Mouse (Mus musculus) liver, postnatal 0 days (tissue): ENCODE measurements around the gene Cavin1. TPM values are rescaled to one million over a fixed set of nuclear protein-coding genes. Genes with fewer than 3 reads are reported as not detected.
A peak's percentile ranks its signal among the peaks of the same experiment; 100 is the strongest.

Source experiments
- ATAC-seq: fragments of 200-750 bp; cut with Nextera tagmentation; 2 replicates; pipeline ENCODE4 v1.8.0; 2017; ENCODE audit warnings: mild to moderate bottlenecking, moderate library complexity
- DNase-seq: peaks from one replicate; pipeline ENCODE4 v3.0.0-alpha.2; 2016
- H3K27ac ChIP-seq: fragments of 300-500 bp; sonication (generic); 2 replicates; pipeline ENCODE4 v1.5.1; 2014; ENCODE audit warnings: antibody characterized with exemption, moderate library complexity, mild to moderate bottlenecking, low read depth
- H3K27me3 ChIP-seq: fragments of 300-500 bp; sonication (generic); 2 replicates; pipeline ENCODE4 v1.6.1; 2014; ENCODE audit warnings: low read length, control low read depth, mixed read lengths; ENCODE audit not compliant: insufficient read depth
- H3K36me3 ChIP-seq: fragments of 300-500 bp; sonication (generic); replicated peaks from 2 replicates; pipeline ENCODE4 v1.6.1; 2014; ENCODE audit warnings: mild to moderate bottlenecking, control low read depth, low read length, moderate library complexity, mixed read lengths; ENCODE audit not compliant: insufficient read depth
- H3K4me1 ChIP-seq: fragments of 300-500 bp; sonication (generic); 2 replicates; pipeline ENCODE4 v1.6.1; 2014; ENCODE audit warnings: antibody characterized with exemption, mild to moderate bottlenecking, control low read depth; ENCODE audit not compliant: insufficient read depth
- H3K4me2 ChIP-seq: fragments of 300-500 bp; sonication (generic); 2 replicates; pipeline ENCODE4 v1.6.1; 2014; ENCODE audit warnings: low read depth, mild to moderate bottlenecking, low read length, moderate library complexity, mixed read lengths
- H3K4me3 ChIP-seq: fragments of 300-500 bp; sonication (generic); 2 replicates; pipeline ENCODE4 v1.5.1; 2014; ENCODE audit warnings: low read depth, low read length
- H3K9ac ChIP-seq: fragments of 300-500 bp; sonication (generic); replicated peaks from 2 replicates; pipeline ENCODE4 v1.6.1; 2014; ENCODE audit warnings: mild to moderate bottlenecking, moderate library complexity
- H3K9me3 ChIP-seq: fragments of 300-500 bp; sonication (generic); 2 replicates; pipeline ENCODE4 v1.6.1; 2016; ENCODE audit warnings: mild to moderate bottlenecking, control low read depth, low read length, mixed read lengths
- CTCF ChIP-seq: sonication (generic); IDR thresholded peaks from 2 replicates; pipeline ENCODE4 v1.5.1; 2016; ENCODE audit warnings: antibody characterized with exemption, low read depth
- EP300 ChIP-seq: IDR thresholded peaks from 2 replicates; pipeline ENCODE4 v1.6.1; 2016; ENCODE audit warnings: antibody characterized with exemption, low read depth, mild to moderate bottlenecking
- WGBS: fragments of 180-500 bp; shearing (Covaris S2); extraction: QIAGEN DNeasy Blood & Tissue Kit; methylation state at CpG from one replicate; pipeline ENCODE4 v1.1.7; 2014; ENCODE audit not compliant: insufficient replicate concordance; 5-methylcytosine and 5-hydroxymethylcytosine counted together
- polyA plus RNA-seq: library from polyadenylated mRNA; unstranded; fragments of >200 nt; fragmentation: Nextera tagmentation; extraction: Ambion mirVana; gene quantifications from 2 replicates; pipeline ENCODE4 v1.2.1, GENCODE M21; 2015

The Cavin1 gene
- polyA plus RNA-seq, 1 experiment from 2014 or later, result 28.5 TPM

GRCm38 (mm10) chr11:100994233-100994632 lies 23.5 kb upstream of the Cavin1 start:
- peak overlapping the region; percentile 32; the same call in 1 of the 2 replicates for H3K4me2 ChIP-seq
- H3K4me3 ChIP-seq, result no peak overlapping the region
- H3K36me3 ChIP-seq, result no peaks in the 10 kb centered on the region
- no peaks in the 10 kb centered on the region for H3K27me3 ChIP-seq
- 36% methylated on average over 9 of the region's 9 CpGs for WGBS
- DNase-seq (no peak), ATAC-seq (no peak)
- H3K4me1 ChIP-seq, result peaks cover 6% of the 10 kb centered on the region; the same call in 1 of the 2 replicates
- TF ChIP-seq EP300 (no peak), CTCF (no peak)
- H3K9me3 ChIP-seq, result no peaks in the 10 kb centered on the region
- H3K27ac ChIP-seq, result no peak overlapping the region
- no peak overlapping the region for H3K9ac ChIP-seq

GRCm38 (mm10) chr11:100993437-100993836 lies 22.8 kb upstream of the Cavin1 start:
- TF ChIP-seq EP300 (no peak), CTCF (no peak)
- no peak for DNase-seq
- H3K4me3 ChIP-seq, result no peak overlapping the region

GRCm38 (mm10) chr11:100991027-100991534 lies 20.4 kb upstream of the Cavin1 start:
- TF ChIP-seq CTCF (no peak), EP300 (no peak)
- 39% methylated on average over 6 of the region's 6 CpGs for WGBS
- no peak overlapping the region for H3K4me3 ChIP-seq
- H3K9ac ChIP-seq, result no peak overlapping the region
- H3K9me3 ChIP-seq, result no peaks in the 10 kb centered on the region
- DNase-seq, result no peak
- ATAC-seq, result no peak
- H3K4me1 ChIP-seq, result peaks cover 6% of the 10 kb centered on the region; the same call in 1 of the 2 replicates
- no peaks in the 10 kb centered on the region for H3K27me3 ChIP-seq
- no peaks in the 10 kb centered on the region for H3K36me3 ChIP-seq
- no peak overlapping the region for H3K4me2 ChIP-seq
- no peak overlapping the region for H3K27ac ChIP-seq

More at GRCm38 (mm10) chr11:100993437-100993836, 22.8 kb upstream of the Cavin1 start:
- Histone ChIP-seq H3K36me3 (no peaks in the 10 kb centered on the region), H3K4me1 (peaks cover 6% of the 10 kb centered on the region; the same call in 1 of the 2 replicates), H3K9me3 (no peaks in the 10 kb centered on the region), H3K9ac (no peak overlapping the region), H3K27ac (no peak overlapping the region), H3K4me2 (no peak overlapping the region), H3K27me3 (no peaks in the 10 kb centered on the region)
- WGBS, result 69% methylated on average over 2 of the region's 2 CpGs
- no peak for ATAC-seq

GRCm38 (mm10) chr11:100989666-100990065 lies 19.0 kb upstream of the Cavin1 start:
- H3K4me3 ChIP-seq, result no peak overlapping the region
- no peak overlapping the region for H3K27ac ChIP-seq
- no peak overlapping the region for H3K9ac ChIP-seq
- 59% methylated on average over 2 of the region's 2 CpGs for WGBS
- TF ChIP-seq CTCF (no peak), EP300 (no peak)
- H3K9me3 ChIP-seq, result no peaks in the 10 kb centered on the region
- H3K27me3 ChIP-seq, result no peaks in the 10 kb centered on the region
- DNase-seq (no peak), ATAC-seq (no peak)
- H3K4me1 ChIP-seq, result peaks cover 6% of the 10 kb centered on the region; the same call in 1 of the 2 replicates
- no peak overlapping the region for H3K4me2 ChIP-seq
- no peaks in the 10 kb centered on the region for H3K36me3 ChIP-seq

DNA sequence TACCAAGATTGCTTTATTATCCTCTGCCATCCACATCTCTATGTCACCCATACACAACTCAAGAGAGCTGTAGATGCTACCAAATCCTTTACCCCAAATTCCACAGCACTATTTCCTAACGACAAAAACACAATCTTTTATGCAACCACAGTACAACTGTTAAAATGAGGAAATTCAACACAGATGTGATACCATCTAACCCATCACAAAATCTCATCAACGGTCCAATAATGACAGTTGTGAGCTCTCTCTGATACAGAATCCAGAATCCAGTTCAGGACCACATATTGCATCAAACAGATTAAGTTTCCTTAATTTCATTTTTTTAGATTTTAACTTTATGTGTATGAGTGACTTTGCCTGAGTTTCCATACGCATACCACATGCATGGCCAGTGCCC lies 18.0 kb upstream of the Cavin1 start:
- no peaks in the 10 kb centered on the region for H3K27me3 ChIP-seq
- H3K4me3 ChIP-seq, result no peak overlapping the region
- no peak overlapping the region for H3K27ac ChIP-seq
- TF ChIP-seq CTCF, result no peak
- TF ChIP-seq EP300, result no peak
- H3K9ac ChIP-seq, result no peak overlapping the region
- no peaks in the 10 kb centered on the region for H3K36me3 ChIP-seq
- H3K9me3 ChIP-seq, result no peaks in the 10 kb centered on the region
- no peak for ATAC-seq
- DNase-seq, result no peak
- H3K4me2 ChIP-seq, result no peak overlapping the region
- WGBS, result 57% methylated on average over 3 of the region's 3 CpGs
- no peaks in the 10 kb centered on the region for H3K4me1 ChIP-seq

DNA sequence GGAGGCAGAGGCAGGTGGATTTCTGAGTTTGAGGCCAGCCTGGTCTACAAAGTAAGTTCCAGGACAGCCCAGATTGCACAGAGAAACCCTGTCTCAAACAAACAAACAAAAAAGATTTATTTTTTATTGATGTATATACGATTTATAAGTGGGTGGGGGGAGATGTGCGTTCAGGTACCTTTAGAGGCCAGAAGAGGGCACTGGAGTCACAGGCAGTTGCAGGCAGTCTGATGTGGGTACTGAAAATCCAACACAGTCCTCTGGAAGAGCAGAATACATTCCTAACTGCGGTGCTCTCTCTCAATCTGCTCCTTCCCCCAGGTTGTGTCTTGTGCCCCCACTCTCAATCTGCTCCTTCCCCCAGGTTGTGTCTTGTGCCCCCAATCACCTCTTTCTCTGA lies 14.9 kb upstream of the Cavin1 start:
- Histone ChIP-seq H3K27ac (no peak overlapping the region), H3K4me2 (no peak overlapping the region), H3K9me3 (no peaks in the 10 kb centered on the region), H3K9ac (no peak overlapping the region), H3K4me3 (no peak overlapping the region), H3K4me1 (peaks cover 3% of the 10 kb centered on the region), H3K36me3 (no peaks in the 10 kb centered on the region), H3K27me3 (no peaks in the 10 kb centered on the region)
- TF ChIP-seq CTCF, result peak; percentile 56
- TF ChIP-seq EP300, result no peak
- no peak for DNase-seq
- WGBS, result 65% methylated on average over 3 of the region's 3 CpGs
- no peak for ATAC-seq
